Mouse (Mus musculus) kidney, adult 10 weeks (tissue): ENCODE results near the gene Tmem141. TPM values are rescaled to one million over a fixed set of nuclear protein-coding genes. Genes with fewer than 3 reads are reported as not detected.

Experiments used
- polyA plus RNA-seq: library from polyadenylated mRNA; stranded (reverse); fragments of 350-450 nt; fragmentation: Illumina TruSeq; extraction: RNeasy Lipid Tissue Mini Kit (QIAGEN cat#74804); gene quantifications from one replicate; pipeline ENCODE4 v1.2.3, GENCODE M21; 2014; ENCODE audit warnings: low read depth, low replicate concordance

Gene Tmem141
- 4.8 TPM for polyA plus RNA-seq

GRCm38 (mm10) chr2:25621229-25622200, at the start of gene Tmem141:
Gene Tmem141 (minus strand): TSS chr2:25622005.

GRCm38 (mm10) chr2:25657652-25658051, 35.8 kb upstream of the Tmem141 start, which contains the start of gene Lcn5:
Gene Lcn5 (plus strand): TSS chr2:25657952.

DNA sequence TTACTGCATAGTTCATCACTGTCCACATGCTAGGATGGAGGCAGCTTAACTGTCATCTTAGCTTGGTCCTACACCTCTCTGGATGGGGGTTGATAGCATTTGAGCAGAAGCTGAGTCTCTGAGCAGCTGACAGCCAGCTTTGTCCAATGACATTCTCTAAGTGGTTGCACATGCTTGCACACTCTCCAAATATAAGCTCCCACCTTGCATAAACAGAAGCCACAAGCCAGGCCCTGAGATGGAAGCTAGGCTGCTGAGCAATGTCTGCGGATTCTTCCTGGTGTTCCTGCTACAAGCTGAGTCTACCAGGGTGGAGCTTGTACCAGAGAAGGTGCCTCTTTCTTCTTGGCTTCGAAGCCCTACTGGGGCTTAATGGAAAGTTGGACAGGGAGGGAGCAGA, 31.1 kb upstream of the Tmem141 start, which contains the start of gene Lcn8:
Gene Lcn8 (plus strand): TSS at position 219 of the 400 bp plus-strand sequence.

GRCm38 (mm10) chr2:25627811-25628210, 6.0 kb upstream of the Tmem141 start, which contains the start of gene Fcna:
Gene Fcna (minus strand): TSS chr2:25628030.

GRCm38 (mm10) chr2:25617578-25617977, 4.2 kb downstream of the Tmem141 start, which contains the start of gene Ccdc183:
Gene Ccdc183 (minus strand): TSS chr2:25617678.

GRCm38 (mm10) chr2:25607761-25608622, 13.8 kb downstream of the Tmem141 start, which contains the start of gene Rabl6:
Gene Rabl6 (minus strand): TSS chr2:25608521.

DNA sequence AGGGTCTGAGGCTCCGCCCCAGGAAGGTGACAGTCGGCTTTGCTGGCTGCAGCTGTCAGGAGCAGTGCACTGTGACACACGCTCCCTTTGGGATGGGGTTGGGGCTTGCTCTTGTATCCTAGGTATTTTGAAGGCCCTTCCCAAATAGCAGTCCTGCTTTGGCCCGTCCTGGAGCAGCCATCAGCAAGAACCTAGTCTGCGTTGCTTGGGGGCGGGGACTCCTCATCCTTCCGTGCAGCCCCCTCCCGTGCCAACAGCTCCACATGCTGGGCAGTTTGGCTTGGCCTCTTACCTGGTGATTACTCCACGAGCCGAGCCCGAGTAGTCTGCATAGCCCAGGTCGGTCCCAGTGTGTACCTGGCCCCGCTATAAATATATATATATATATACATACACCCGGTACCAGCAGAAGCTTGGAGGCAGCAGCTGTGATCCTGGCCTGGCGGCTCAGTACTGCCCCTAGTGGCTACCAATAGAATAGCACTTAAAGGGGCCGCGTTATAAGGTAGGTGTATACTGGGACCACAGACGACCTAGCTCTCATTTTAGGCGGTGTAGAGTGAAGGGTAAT, 40.4 kb downstream of the Tmem141 start, which contains the start of gene Ajm1:
Gene Ajm1 (minus strand): TSS at position 464 of the 571 bp plus-strand sequence.

GRCm38 (mm10) chr2:25574579-25575431, 47.0 kb downstream of the Tmem141 start, which contains the start of the genes Mamdc4 and Phpt1:
Gene Mamdc4 (minus strand): TSS chr2:25574845.
Gene Phpt1 (minus strand): TSS chr2:25575224.

Other genes with a start within 250 kb of the Tmem141 start
- not detected for gene Sapcd2, start 249.7 kb downstream of the Tmem141 start, polyA plus RNA-seq
- gene Entpd2, start 226.1 kb downstream of the Tmem141 start, polyA plus RNA-seq, result 0.36 TPM
- gene Npdc1, start 222.7 kb downstream of the Tmem141 start, polyA plus RNA-seq, result 4.3 TPM
- not detected for gene Fut7, start 198.7 kb downstream of the Tmem141 start, polyA plus RNA-seq
- 0.77 TPM for gene Abca2, start 193.3 kb downstream of the Tmem141 start, polyA plus RNA-seq
- gene Clic3, start 165.2 kb downstream of the Tmem141 start, polyA plus RNA-seq, result not detected
- gene Paxx, start 160.9 kb downstream of the Tmem141 start, polyA plus RNA-seq, result 2.2 TPM
- gene Ptgds, start 152.0 kb downstream of the Tmem141 start, polyA plus RNA-seq, result not detected
- gene Lcn12, start 128.1 kb downstream of the Tmem141 start, polyA plus RNA-seq, result not detected
- gene Fbxw5, start 121.3 kb downstream of the Tmem141 start, polyA plus RNA-seq, result 0.40 TPM
- 1.7 TPM for gene C8g, start 120.3 kb downstream of the Tmem141 start, polyA plus RNA-seq
- 0.65 TPM for gene Traf2, start 75.1 kb downstream of the Tmem141 start, polyA plus RNA-seq
- gene Edf1, start 64.2 kb downstream of the Tmem141 start, polyA plus RNA-seq, result 0.89 TPM
- not detected for gene Mamdc4, start 47.2 kb downstream of the Tmem141 start, polyA plus RNA-seq
- gene Phpt1, start 46.8 kb downstream of the Tmem141 start, polyA plus RNA-seq, result 1.1 TPM
- gene Ajm1, start 40.2 kb downstream of the Tmem141 start, polyA plus RNA-seq, result not detected
- 37.2 TPM for gene Rabl6, start 13.5 kb downstream of the Tmem141 start, polyA plus RNA-seq
- not detected for gene Ccdc183, start 4.3 kb downstream of the Tmem141 start, polyA plus RNA-seq
- gene Fcna, start 6.0 kb upstream of the Tmem141 start, polyA plus RNA-seq, result not detected
- gene Lcn8, start 31.1 kb upstream of the Tmem141 start, polyA plus RNA-seq, result not detected
- gene Lcn5, start 35.9 kb upstream of the Tmem141 start, polyA plus RNA-seq, result not detected
- not detected for gene Lcn6, start 54.8 kb upstream of the Tmem141 start, polyA plus RNA-seq
- gene Lcn10, start 60.7 kb upstream of the Tmem141 start, polyA plus RNA-seq, result not detected
- gene Obp2a, start 78.0 kb upstream of the Tmem141 start, polyA plus RNA-seq, result not detected
- gene Bmyc, start 84.7 kb upstream of the Tmem141 start, polyA plus RNA-seq, result 2.8 TPM
- gene Obp2b, start 115.0 kb upstream of the Tmem141 start, polyA plus RNA-seq, result not detected
- gene Lcn3, start 143.6 kb upstream of the Tmem141 start, polyA plus RNA-seq, result not detected
- gene Lcn11, start 155.0 kb upstream of the Tmem141 start, polyA plus RNA-seq, result not detected
- gene Gm13539, start 160.3 kb upstream of the Tmem141 start, polyA plus RNA-seq, result not detected
- gene Glt6d1, start 193.8 kb upstream of the Tmem141 start, polyA plus RNA-seq, result not detected
- gene Lcn9, start 201.1 kb upstream of the Tmem141 start, polyA plus RNA-seq, result not detected
- not detected for gene Sohlh1, start 225.2 kb upstream of the Tmem141 start, polyA plus RNA-seq
- 0.97 TPM for gene Kcnt1, start 241.7 kb upstream of the Tmem141 start, polyA plus RNA-seq